Mouse (Mus musculus): Measurements from ENCODE around the gene Psap. TPM values are rescaled to one million over a fixed set of nuclear protein-coding genes. Genes with fewer than 3 reads are reported as not detected.
A peak's percentile ranks its signal among the peaks of the same experiment; 100 is the strongest.
"Not testable (repeated sequence)": the region's sequence is repeated elsewhere in the genome, so short reads cannot be mapped to it uniquely, and the experiment has no call there.

Psap gene
- 100 to 1,000 TPM in 2 of 3 experiments, 10 to 100 TPM in 1; 79.4 to 218 (median 211) TPM for polyA plus RNA-seq (2017; shearing (Covaris generic))

- peak; percentile 94 for ATAC-seq
These were observed at the start of gene Psap for GRCm38 (mm10) chr10:60277207-60278005. Psap (plus strand) TSS chr10:60277627.

DNA sequence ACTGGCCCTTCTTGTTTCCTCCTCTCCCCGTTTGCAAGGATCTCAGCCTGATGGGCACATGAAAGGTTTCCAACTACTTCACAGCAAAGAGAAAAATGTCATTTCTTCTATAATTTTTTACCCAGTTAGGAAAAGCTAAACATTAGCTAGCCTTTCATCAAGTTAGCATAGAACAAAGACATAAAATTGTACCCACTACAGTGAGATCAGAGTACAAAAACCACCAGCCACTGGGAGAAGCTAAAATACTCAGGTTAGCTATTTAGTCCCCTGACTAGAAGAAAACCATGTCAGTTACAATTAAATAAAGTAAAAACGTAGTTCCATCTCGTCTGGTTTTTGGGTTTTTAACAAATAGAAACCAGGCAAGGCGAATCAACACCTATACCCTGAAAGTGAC lies 49.8 kb upstream of the Psap start:
- ATAC-seq: no peak

- ATAC-seq: no peak
These were observed 48.3 kb upstream of the Psap start for GRCm38 (mm10) chr10:60229113-60229512.

GRCm38 (mm10) chr10:60230321-60231088 lies 46.9 kb upstream of the Psap start:
- ATAC-seq: no peak

GRCm38 (mm10) chr10:60234006-60234405 lies 43.4 kb upstream of the Psap start:
- ATAC-seq: no peak

GRCm38 (mm10) chr10:60235876-60236275 lies 41.6 kb upstream of the Psap start:
- not testable (repeated sequence) for ATAC-seq

DNA sequence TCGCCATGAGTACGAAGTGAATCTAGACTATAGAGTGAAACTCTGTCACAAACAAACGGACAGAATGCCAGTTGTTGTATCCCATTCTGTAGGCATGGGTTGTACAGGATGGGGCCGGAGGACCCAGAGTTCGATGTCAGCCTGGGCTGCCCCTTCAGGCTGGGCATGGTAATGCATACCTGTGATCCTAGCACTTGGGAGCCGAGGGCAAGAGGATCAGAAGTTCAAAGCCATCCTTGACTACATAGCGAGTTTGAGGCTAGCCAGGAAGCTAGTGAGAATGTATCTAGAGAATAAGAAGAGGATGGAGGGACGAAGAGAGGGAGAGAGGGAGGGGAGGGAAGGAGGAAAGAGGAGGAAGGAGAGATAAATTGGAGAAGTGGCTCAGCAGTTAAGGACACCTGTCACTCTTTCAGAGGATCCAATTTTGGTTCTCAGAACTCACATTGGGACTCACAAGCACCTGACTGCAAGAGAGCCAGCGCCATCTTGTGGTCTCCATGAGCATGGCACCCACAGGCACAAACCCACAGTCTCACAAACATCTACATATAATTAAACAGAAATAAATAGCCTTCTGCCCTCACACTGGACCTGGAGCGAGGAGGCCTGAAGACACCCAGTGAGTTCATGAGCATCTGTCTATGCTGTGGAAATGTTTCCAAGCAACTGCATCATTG lies 39.8 kb upstream of the Psap start:
- ATAC-seq: no peak

- no peak for ATAC-seq
These were observed 37.0 kb upstream of the Psap start for GRCm38 (mm10) chr10:60240416-60240815.

DNA sequence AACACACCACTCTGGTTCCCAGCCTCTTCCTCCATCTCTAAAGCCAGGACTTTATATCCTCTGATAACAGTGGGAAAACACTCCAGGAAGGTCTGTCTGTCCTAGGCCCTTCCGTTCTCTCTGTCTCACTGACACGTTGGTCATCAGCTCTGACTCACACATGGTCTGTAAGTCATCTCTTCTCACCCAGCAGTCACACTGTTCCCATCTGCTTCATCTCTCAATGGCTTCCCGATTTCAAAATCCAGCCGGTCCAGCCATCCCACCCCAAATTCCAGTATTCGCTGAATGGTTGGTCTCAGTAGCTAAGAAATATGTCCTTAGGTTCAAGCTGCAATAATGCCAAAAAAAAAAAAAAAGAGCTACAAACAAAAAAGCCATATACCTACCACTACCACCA lies 33.5 kb upstream of the Psap start:
- ATAC-seq: no peak

GRCm38 (mm10) chr10:60245041-60245440 lies 32.4 kb upstream of the Psap start:
- ATAC-seq: peak; percentile 93

GRCm38 (mm10) chr10:60245635-60246034 lies 31.8 kb upstream of the Psap start:
- ATAC-seq: no peak

GRCm38 (mm10) chr10:60246519-60246918 lies 30.9 kb upstream of the Psap start:
- peak; percentile 48 for ATAC-seq

DNA sequence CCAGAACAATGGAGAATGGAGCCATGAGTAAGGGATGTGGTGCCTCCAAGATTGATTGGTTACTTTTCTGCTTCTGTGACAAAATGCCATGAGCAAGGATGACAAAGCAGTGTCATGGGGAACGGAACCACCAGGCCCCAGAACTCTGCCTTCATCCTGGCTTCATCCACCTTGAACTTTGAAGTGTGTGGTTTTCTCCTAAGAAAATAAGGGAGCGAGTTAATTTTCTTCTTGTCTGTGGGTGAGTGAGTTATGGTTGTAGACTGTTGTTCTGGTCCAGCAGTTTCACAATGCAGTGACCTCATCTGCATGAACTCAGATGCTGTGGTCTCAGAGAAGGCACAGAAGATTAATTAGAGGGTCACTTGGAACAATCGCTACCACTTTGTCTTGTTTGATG lies 29.1 kb upstream of the Psap start:
- not testable (repeated sequence) for ATAC-seq

GRCm38 (mm10) chr10:60250426-60250965 lies 26.9 kb upstream of the Psap start:
- no peak for ATAC-seq

DNA sequence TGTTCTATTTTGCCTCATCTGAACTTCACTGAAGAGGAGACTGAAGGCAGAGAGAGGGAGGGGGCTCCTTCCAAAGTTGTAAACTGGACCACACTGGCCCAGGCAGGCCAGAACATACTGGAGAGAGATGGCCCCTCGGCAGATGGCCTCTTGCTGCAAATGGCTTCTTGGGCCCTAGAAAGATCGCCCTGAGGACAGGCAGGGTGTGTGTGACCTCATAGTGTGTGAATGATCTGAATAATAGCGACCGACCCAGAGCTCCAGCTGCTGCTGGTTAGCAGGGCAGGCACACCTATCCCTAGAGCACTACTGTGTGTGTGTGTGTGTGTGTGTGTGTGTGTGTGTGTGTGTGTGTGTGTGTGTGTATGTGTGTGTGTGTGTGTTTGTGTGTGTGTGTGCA lies 25.2 kb upstream of the Psap start:
- no peak for ATAC-seq

GRCm38 (mm10) chr10:60252606-60253005 lies 24.8 kb upstream of the Psap start:
- no peak for ATAC-seq

- no peak for ATAC-seq
These were observed 21.3 kb upstream of the Psap start for GRCm38 (mm10) chr10:60256088-60256487.

GRCm38 (mm10) chr10:60257261-60257825 lies 20.1 kb upstream of the Psap start:
- no peak for ATAC-seq

DNA sequence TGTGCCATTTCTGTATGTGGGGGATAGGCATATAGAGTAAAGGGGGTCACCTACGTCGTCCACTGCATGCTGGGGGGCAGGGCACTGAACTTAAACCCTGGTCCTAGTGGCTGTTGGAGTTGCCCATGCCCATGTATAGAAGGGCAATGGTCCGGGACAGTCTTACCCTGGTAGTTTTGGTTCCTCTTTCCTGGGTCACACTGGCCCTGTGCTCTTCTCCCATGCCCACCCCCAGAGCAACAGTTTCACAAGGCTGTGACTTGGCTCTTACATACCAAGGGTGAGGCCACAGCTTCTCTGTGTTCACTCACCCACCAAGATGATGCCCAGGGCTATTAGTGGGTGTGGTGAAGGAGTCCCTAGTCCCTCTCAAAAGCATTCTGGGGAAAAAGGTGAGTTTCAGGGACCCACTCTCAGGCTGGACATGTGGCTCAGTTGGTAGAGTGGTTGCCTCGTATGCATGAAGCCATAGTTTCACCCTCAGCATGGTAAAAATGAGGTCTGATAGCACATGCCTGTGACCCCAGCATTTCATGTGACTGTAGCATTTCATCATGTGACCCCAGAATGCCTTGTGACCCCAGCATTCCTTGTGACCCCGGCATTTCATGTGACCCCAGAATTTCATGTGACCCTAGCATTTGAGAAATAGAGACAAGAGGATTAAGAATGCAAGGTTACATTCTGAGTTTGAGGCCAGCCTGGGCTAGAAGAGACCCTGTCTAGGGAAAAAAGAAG lies 16.7 kb upstream of the Psap start:
- ATAC-seq: no peak

DNA sequence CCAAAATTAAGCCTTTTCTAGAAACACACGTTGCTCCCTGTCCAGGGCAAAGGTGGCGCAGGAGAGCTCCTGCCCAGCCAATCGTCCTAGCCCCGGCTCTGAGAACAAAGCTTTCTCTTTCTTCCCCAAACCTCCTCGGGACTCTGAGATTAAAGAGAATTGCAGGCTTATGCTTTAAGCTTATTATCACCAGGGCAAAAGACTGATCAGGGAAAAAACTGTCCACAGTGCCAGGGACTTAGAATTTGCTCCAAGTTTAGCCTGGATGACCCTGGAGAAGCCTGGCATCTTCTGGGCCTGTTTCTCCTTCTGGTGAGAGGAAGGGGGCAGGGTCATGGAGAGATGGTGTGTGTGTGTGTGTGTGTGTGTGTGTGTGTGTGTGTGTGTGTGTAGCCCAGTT lies 15.9 kb upstream of the Psap start:
- no peak for ATAC-seq

DNA sequence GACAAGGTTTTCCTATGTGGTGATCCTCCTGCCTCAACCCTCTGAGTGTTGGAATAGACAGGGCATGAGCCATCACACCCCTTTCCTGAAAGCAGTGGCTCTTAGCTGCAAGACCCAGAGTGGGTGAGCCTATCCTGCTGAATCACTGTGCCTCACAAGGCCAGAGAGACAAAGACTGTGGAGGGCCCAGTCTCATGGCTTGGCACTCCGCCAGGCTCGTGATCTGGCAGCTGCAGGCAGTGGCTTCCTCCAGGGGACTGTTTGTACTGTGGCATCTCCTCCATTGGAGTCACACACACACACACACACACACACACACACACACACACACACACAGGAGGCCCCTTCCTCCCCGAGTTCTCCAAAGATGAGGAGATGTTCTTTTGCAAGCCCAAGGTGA lies 15.0 kb upstream of the Psap start:
- no peak for ATAC-seq

- ATAC-seq: no peak
These were observed 14.1 kb upstream of the Psap start for GRCm38 (mm10) chr10:60263351-60263750.
